Mouse (Mus musculus) erythroblast, embryonic 14.5 days (primary cell): ENCODE data around the gene Btbd2. TPM values are rescaled to one million over a fixed set of nuclear protein-coding genes. Genes with fewer than 3 reads are reported as not detected.

Source experiments
- H3K27me3 ChIP-seq: 2 replicates; pipeline ENCODE4 v1.6.1; 2012; ENCODE audit warnings: inconsistent platforms; ENCODE audit not compliant: control insufficient read depth
- H3K36me3 ChIP-seq: 2 replicates; pipeline ENCODE4 v1.6.1; 2012; ENCODE audit warnings: mild to moderate bottlenecking, inconsistent platforms; ENCODE audit not compliant: control insufficient read depth
- H3K4me1 ChIP-seq: 2 replicates; pipeline ENCODE4 v1.6.1; 2012; ENCODE audit warnings: inconsistent platforms; ENCODE audit not compliant: control insufficient read depth
- H3K4me3 ChIP-seq: replicated peaks from 2 replicates; pipeline ENCODE3; 2012; ENCODE audit warnings: moderate library complexity, mild to moderate bottlenecking, inconsistent platforms
- H3K9me3 ChIP-seq: 2 replicates; pipeline ENCODE4 v1.6.1; 2012; ENCODE audit warnings: low read length, inconsistent platforms, mixed read lengths; ENCODE audit not compliant: control insufficient read depth
- GATA1 ChIP-seq: IDR thresholded peaks from 2 replicates; pipeline ENCODE4 v1.6.1; 2012; ENCODE audit warnings: low read length, inconsistent platforms, mixed read lengths
- TAL1 ChIP-seq: IDR thresholded peaks from 3 replicates; pipeline ENCODE4 v1.6.1; 2012; ENCODE audit warnings: low read length, inconsistent platforms, mixed read lengths
- polyA plus RNA-seq: library from polyadenylated mRNA; stranded (reverse); fragments of >175 nt; gene quantifications from 2 replicates; pipeline ENCODE4 v1.2.3, GENCODE M21; 2012

The Btbd2 gene
- polyA plus RNA-seq, 1 experiment = 2.6 TPM

- H3K36me3 ChIP-seq = peaks cover 62% of the 10 kb centered on the region
- H3K4me3 ChIP-seq = no peak overlapping the region
- no peaks in the 10 kb centered on the region for H3K27me3 ChIP-seq
- TF ChIP-seq GATA1 = no peak
- no peak for TF ChIP-seq TAL1
- H3K4me1 ChIP-seq = peaks cover 79% of the 10 kb centered on the region
- no peaks in the 10 kb centered on the region for H3K9me3 ChIP-seq
Observed at GRCm38 (mm10) chr10:80665981-80666733, 9.3 kb upstream of the Btbd2 start.

GRCm38 (mm10) chr10:80665459-80665858 is 8.6 kb upstream of the Btbd2 start:
- Histone ChIP-seq H3K4me1 (peaks cover 78% of the 10 kb centered on the region), H3K27me3 (no peaks in the 10 kb centered on the region), H3K4me3 (peak overlapping the region; percentile 6), H3K36me3 (peaks cover 55% of the 10 kb centered on the region), H3K9me3 (no peaks in the 10 kb centered on the region)
- TF ChIP-seq TAL1 = no peak
- no peak for TF ChIP-seq GATA1

GRCm38 (mm10) chr10:80665016-80665380 is 8.1 kb upstream of the Btbd2 start:
- Histone ChIP-seq H3K4me1 (peaks cover 73% of the 10 kb centered on the region), H3K27me3 (no peaks in the 10 kb centered on the region), H3K36me3 (peaks cover 50% of the 10 kb centered on the region), H3K4me3 (peak overlapping the region; percentile 27), H3K9me3 (no peaks in the 10 kb centered on the region)
- TF ChIP-seq GATA1 = no peak
- TF ChIP-seq TAL1 = no peak

DNA sequence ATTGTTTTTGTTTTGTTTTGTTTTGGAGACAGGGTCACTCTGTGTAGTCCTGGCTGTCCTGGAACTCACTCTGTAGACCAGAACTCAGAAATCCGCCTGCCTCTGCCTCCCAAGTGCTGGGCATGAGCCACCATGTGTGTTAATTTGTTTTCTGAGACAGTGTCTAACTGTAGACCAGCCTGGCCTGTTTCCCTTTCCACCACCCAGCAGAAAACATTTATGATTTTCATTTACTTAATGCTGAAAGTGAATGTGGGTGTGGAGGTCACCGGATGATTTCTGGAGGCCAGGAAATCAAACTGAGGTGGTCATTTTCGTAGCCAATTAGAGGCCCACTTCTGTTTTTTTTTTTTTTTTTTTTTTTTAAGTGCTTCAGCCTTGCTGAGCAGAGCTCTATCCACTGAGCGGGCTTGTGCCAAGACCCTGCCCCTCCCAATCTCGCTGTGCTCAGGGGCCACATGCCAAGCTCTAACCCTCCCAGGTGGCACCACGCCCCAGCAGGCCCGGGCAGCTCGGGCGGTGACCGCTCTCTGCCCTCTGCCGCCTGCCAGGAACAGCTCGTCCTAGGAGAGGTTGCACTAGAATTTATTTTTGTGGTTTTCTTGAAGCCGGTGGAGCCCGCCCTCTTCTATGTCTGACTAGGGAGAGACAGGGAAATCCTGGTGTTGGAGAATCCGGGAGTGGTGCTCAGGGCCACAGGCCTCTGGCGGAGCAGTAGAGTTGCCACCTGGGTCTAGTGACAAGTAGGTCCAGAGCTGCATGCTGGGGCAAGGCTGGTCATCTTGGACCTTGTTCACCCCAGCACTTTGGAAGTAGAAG is 7.5 kb upstream of the Btbd2 start:
- TF ChIP-seq GATA1 (no peak), TAL1 (no peak)
- Histone ChIP-seq H3K4me1 (peaks cover 72% of the 10 kb centered on the region), H3K36me3 (peaks cover 44% of the 10 kb centered on the region), H3K4me3 (peak overlapping the region; percentile 27), H3K9me3 (no peaks in the 10 kb centered on the region), H3K27me3 (no peaks in the 10 kb centered on the region)

DNA sequence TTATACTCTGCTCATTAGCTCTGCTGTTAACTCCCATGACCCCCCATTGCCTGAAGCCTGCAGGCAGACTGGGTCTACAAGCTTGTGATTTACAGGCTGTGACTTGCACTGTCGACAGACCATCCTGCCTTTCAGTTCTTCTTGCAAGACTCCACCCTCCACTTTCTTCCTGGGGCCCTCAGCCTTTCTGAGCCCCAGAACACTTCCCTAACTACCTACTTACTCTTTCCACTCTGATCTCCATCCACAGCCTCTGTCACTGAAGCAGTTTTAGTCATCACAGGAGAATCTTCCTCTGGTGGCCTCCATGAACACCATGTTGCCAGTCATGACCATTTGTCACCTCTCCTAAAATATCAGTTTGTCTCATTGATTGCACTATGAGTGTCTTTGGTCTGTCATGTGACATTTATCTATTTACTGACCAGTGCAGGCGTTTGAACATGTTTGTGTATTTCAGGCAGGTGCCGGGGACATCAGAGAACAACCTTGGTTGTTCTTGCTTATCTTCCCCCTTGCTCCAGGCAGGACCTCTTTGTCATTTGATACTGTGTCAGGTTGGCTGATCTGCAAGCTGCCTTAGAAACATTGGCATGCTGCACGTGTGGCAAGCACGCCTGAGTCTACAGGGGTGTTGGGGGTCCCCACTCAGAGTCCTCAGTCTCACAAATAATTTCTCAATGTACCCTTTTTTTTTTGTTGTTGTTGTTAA is 6.8 kb upstream of the Btbd2 start:
- no peaks in the 10 kb centered on the region for H3K9me3 ChIP-seq
- peaks cover 37% of the 10 kb centered on the region for H3K36me3 ChIP-seq
- no peaks in the 10 kb centered on the region for H3K27me3 ChIP-seq
- no peak overlapping the region for H3K4me3 ChIP-seq
- H3K4me1 ChIP-seq = peaks cover 72% of the 10 kb centered on the region
- no peak for TF ChIP-seq GATA1
- TF ChIP-seq TAL1 = no peak

DNA sequence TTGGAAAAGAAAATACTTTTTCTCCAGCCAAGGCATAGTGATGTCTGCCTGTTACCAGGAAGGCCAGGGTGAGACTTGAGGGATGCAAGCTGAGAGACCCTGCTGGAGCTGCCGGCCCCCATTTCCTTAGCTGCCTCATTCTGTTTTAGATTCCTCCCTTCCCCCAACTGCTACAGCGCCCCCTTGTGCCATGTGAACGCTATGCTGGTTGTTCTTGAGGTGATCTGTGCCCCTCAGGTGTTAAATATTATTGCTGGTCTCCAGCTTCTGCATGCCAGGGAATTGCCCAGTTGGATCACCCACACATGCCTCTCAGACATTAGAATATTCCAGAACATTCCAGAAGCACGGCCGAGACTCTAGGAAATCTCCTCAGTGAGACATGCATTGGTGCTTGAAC is 4.3 kb upstream of the Btbd2 start:
- Histone ChIP-seq H3K9me3 (no peaks in the 10 kb centered on the region), H3K4me1 (peaks cover 80% of the 10 kb centered on the region), H3K27me3 (no peaks in the 10 kb centered on the region), H3K4me3 (no peak overlapping the region), H3K36me3 (peaks cover 12% of the 10 kb centered on the region)
- TF ChIP-seq TAL1 = no peak
- TF ChIP-seq GATA1 = no peak

DNA sequence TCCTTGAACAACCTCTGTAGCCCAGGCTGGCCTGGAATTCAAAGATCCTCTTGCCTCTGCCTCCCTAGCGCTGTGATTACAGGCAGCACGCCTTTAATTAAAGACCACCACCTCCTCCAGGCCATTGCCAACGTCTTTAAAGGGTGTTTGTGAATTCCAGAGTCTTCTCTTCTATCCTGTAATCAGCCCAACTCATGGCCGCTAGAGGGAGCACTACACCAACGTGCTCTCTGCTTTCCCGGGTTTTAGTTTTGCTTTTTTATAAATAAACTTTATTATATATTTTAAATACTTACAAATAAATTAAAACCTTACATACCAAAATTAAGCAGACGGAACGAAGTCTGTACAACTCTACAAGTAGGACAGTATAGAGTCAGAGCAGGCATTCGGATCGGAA is 2.3 kb upstream of the Btbd2 start:
- Histone ChIP-seq H3K4me3 (peak overlapping the region; percentile 43), H3K27me3 (no peaks in the 10 kb centered on the region), H3K36me3 (no peaks in the 10 kb centered on the region; the same call in 1 of the 2 replicates), H3K9me3 (no peaks in the 10 kb centered on the region), H3K4me1 (peaks cover 80% of the 10 kb centered on the region)
- TF ChIP-seq GATA1 = no peak
- TF ChIP-seq TAL1 = no peak

- Histone ChIP-seq H3K36me3 (no peaks in the 10 kb centered on the region; the same call in 1 of the 2 replicates), H3K27me3 (no peaks in the 10 kb centered on the region), H3K9me3 (no peaks in the 10 kb centered on the region), H3K4me3 (peak overlapping the region; percentile 43), H3K4me1 (peaks cover 78% of the 10 kb centered on the region)
- no peak for TF ChIP-seq GATA1
- no peak for TF ChIP-seq TAL1
Observed at GRCm38 (mm10) chr10:80658841-80659202, 2.0 kb upstream of the Btbd2 start.
